Mouse (Mus musculus): ENCODE data around the gene Tac4.

The Tac4 gene

DNA sequence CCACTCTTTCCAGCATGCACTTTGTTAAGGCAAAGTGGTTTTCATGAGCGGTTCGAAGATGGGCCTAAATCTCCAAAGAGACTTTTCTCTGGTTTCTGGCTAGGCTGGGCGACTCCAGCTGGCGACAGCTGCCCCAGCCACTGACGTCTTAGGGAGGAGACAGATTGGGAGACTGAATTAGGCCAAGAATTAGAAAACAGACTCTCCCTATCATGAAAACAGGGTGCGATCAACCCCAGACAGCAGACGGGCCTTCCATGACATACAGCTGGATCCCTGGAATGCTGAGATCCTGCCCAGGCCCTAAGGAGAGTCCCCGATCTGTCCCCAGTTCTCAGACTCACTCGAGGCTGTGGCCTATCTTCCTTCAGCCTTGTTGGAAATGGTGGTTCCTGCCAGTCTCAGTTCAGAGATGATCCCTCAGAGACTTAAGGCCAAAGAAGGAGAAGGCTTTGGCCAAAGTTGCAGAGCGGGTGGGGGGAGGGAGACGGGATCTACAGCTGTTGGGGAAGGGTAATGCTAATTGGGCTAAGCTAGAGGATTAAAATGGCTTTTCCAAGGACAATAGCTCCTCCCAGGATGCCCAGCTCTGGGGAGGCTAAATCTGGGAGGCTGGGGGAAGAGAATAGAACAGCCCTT, 2.6 kb downstream of the Tac4 start:
- DNase-seq (ENCODE audit: low read depth, low spot score) = peak; percentile 57

GRCm38 (mm10) chr11:95264455-95265013, 3.2 kb downstream of the Tac4 start:
- no peak for DNase-seq (ENCODE audit: low read depth, low spot score)

DNA sequence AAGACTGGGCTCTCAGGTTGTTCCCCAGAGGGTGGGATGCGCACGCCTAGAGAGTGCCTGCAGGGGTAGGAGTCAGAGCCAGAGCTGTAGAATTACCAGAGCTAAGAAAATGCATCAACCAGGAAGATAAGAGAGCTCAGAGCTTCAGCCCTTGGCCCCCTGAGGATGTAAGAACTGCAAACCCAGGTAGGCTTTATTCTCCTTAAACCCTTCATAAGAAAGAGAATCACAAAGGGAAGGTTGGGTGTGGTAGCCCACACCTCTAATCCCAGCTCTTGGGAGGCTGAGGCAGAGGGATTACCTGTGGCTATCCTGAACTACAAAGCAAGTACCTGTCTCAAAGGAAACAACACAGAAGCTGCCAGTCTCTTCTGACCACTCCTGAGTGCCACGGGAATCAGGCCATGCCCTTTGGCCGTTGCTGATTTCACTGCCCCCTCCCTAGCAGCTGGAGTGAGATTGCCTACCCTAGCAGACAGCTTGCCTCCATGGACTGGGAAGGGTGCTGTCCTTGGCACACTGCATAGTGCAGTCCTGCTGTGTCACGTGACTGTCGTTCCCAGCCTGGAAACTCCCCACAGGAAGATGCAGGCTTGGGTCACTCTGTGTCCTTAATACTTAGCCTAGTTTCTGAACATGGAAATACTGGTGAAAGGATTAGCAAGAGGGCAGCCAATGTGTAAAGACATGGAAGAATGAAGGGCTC, 5.4 kb downstream of the Tac4 start:
- DNase-seq (ENCODE audit: low read depth, low spot score) = peak; percentile 53

GRCm38 (mm10) chr11:95273661-95274060, 12.3 kb downstream of the Tac4 start:
- DNase-seq (ENCODE audit: low read depth, low spot score) = no peak

GRCm38 (mm10) chr11:95274613-95275012, 13.3 kb downstream of the Tac4 start:
- no peak for DNase-seq (ENCODE audit: low read depth, low spot score)

DNA sequence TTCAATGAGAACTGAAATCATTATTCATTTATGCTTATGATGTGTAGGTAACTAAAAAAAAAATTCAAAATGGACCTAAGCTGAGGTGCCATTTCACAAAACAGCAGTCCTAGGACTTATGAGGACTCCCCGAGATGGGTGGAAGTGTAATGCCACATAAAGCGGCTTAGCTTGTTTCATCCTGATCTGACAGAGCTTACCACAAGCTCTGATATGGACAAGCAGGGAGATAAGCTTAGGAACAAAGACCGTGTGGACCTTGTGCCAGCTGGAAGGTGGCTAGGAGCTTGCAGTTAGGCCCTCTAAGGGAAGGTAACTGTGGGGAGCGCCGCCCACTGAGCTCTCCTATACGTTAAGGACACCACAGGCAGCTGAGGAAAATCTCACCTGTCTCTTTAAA, 14.7 kb downstream of the Tac4 start:
- DNase-seq (ENCODE audit: low read depth, low spot score) = no peak

GRCm38 (mm10) chr11:95279061-95279659, 17.8 kb downstream of the Tac4 start:
- no peak for DNase-seq (ENCODE audit: low read depth, low spot score)

DNA sequence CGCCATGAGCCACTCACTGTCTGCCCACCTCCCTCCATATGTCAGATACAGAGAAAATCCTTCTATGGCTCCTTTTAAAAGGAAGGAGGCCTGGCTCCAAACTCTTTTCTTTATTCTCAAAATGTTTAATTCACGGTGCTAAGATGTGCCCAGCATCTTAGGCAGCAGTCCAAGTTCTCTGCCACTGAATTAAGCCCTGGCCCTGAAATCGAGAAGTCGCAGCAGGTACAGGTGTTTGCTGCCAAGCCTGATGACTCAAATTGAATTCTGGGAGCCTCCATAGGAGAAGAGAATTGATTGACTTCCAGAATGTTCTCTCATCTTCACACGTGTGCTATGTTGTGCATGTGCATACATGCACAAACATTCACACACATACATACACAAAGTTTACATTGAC, 21.0 kb downstream of the Tac4 start:
- DNase-seq (ENCODE audit: low read depth, low spot score) = no peak

DNA sequence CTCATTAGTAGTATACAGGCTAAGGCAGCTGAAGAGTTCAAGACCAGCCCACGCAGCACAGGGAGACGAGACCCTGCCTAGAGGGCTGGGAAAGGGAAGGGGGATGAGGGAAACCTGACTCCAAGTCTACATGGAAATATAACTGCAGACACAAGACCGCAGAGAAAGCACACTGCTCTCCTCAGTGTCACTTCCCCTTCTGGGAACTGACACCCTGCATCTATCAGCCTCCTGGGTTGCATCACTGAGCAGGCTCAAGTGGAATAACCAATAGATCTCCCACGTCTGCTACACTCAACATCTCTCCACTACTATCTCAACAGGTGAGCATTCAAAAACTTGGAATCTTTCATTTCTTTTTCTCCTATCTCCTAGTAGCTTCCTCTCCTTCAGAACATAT, 30.7 kb downstream of the Tac4 start:
- DNase-seq (ENCODE audit: low read depth, low spot score) = no peak

DNA sequence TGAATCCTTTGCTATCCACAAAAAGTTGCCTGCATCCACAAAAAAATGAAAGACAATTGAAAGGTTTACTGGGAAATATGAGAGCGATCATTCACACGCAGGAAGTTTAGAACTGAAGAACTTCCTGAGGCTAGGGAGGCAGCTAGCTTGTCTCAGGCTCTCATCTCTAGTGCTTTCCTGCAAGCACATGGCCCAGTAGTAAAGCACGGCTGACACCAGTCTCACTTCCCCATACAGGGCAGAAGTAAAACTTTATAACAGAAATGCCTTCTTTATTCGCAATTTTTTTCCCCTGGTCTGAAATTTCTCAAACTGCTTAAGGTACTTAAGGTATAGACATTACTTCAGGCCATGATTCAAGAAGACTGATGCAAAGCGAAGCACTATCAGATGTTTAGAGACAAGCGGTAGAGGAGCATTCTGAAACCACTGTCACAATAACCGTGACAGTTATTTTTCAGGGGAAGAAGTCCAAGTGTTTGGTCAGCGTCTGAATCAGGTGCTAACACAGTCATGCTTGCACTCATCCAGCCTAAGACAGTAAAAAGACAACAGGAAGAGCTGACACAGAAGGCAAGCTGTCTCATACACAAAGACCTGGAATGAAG, 31.8 kb downstream of the Tac4 start:
- no peak for DNase-seq (ENCODE audit: low read depth, low spot score)

- DNase-seq (ENCODE audit: low read depth, low spot score) = no peak
Measured at GRCm38 (mm10) chr11:95295736-95296135, 34.4 kb downstream of the Tac4 start.

- peak; percentile 39 for DNase-seq (ENCODE audit: low read depth, low spot score)
Measured at GRCm38 (mm10) chr11:95298146-95298545, 36.8 kb downstream of the Tac4 start.

DNA sequence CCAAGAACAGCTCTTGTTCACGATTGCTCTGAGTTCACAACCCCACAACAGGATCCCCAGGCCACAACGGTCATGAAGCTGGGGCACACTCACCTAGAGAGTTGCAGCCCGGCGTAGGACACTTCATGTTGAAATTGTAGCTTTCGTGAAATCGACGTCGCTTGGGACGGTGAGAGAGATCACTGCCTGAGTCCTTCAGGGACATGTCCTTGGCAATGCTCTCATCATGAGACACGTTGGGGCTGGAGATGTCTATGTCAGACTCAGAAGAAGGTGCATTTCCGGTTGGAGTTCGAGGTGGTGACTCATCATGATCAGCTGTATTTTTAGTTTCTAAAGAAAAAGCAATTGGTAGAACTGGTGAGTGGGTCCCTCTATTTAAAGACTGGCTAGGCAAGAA, 38.6 kb downstream of the Tac4 start:
- DNase-seq (ENCODE audit: low read depth, low spot score) = no peak

DNA sequence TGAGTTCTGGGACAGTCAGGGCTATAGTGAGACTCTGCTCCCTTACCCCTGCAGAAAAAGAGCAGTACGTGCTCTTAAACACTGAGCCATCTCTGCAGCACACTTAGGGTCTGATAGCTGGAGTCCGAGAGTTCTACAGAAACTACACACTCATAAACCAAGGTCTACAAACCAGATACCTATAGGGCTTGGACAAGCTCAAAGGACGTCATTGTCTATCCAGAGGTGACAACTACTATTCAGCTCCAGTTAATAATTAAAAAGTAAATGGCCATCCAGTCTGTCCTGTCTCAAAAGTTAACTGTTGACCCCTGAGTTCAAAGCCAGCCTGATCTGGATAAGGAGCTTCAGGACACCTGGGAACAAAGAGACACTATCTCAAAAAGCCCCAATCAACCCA, 40.4 kb downstream of the Tac4 start:
- no peak for DNase-seq (ENCODE audit: low read depth, low spot score)

- DNase-seq (ENCODE audit: low read depth, low spot score) = no peak
Measured at GRCm38 (mm10) chr11:95305600-95305999, 44.3 kb downstream of the Tac4 start.

GRCm38 (mm10) chr11:95307526-95307925, 46.2 kb downstream of the Tac4 start:
- no peak for DNase-seq (ENCODE audit: low read depth, low spot score)

GRCm38 (mm10) chr11:95309510-95310006, 48.2 kb downstream of the Tac4 start:
- DNase-seq (ENCODE audit: low read depth, low spot score) = peak; percentile 98

DNA sequence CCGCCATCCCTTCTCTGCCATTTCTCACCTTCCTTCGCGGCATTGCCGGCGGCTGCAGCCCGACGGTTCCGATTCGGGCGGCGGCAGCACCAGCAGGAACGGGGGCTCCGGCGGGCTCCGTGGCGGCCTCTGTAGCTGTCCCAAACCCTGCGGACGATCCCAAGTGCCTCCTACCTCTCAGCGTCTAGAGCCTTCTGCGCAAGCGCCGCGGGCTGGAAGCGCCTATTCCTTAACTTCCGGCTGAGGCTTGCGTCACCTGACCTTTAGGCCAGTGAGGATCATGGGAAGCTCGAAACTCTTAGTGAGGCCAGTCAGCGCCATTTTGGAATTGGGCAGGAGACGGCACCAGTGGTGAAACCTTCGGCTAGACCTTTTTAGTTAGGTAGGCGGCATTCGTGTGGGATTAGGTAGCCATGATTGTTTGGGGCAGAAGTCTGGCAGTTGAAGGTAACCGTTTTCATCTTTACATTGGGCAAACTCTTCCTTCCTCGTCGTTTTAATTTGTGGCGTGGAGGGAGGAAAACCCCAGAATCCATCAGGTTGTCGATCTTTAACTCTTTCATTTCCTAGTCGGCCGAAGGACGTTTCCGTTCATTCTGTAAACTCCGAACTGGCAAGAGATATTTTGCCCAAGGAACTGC, 48.8 kb downstream of the Tac4 start, which contains the start of gene Kat7:
Gene Kat7 (minus strand): TSS at position 240 of the 641 bp plus-strand sequence.
- DNase-seq (ENCODE audit: low read depth, low spot score) = peak; percentile 99

GRCm38 (mm10) chr11:95310648-95311424, 49.5 kb downstream of the Tac4 start:
- DNase-seq (ENCODE audit: low read depth, low spot score) = no peak

GRCm38 (mm10) chr11:95311425-95311807, 50.1 kb downstream of the Tac4 start:
- no peak for DNase-seq (ENCODE audit: low read depth, low spot score)
